Mouse (Mus musculus) neutrophil, adult 5-6 weeks (primary cell): ENCODE measurements at regions not wholly inside any gene's neighbourhood (a gene's known extent, or its start where the extent isn't known, plus 50 kb on each side); places are given as distances from the start of the nearest gene placed in this dataset.

Experiments
- ATAC-seq: fragments of 151-379, 151-347 bp; 2 replicates; pipeline ENCODE4 v1.8.0; 2017; ENCODE audit warnings: mild to moderate bottlenecking, moderate TSS enrichment; ENCODE audit not compliant: insufficient number of reproducible peaks, poor library complexity, low FRiP score, severe bottlenecking; ENCODE audit errors: extremely low read depth

DNA sequence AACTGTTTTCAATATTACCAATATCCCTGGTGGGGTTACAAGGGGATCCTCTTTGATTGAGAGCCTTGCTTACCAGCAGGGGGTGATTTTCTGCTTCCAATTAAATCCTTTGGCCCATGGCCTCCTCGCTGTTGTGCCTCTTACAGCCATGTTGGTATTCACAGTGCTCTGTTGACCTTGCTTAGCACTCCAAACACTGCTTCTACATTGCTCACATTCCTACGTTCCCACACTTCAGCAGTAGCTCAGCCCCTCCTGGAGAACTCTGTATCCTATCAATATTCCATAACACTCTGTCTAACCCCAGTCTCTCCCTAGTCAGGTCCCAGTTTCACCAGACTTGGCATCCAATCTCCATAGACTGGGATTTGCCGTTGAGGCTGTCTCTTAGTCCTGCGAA, 169.1 kb downstream of the Tmx1 start:
- ATAC-seq = no peak

DNA sequence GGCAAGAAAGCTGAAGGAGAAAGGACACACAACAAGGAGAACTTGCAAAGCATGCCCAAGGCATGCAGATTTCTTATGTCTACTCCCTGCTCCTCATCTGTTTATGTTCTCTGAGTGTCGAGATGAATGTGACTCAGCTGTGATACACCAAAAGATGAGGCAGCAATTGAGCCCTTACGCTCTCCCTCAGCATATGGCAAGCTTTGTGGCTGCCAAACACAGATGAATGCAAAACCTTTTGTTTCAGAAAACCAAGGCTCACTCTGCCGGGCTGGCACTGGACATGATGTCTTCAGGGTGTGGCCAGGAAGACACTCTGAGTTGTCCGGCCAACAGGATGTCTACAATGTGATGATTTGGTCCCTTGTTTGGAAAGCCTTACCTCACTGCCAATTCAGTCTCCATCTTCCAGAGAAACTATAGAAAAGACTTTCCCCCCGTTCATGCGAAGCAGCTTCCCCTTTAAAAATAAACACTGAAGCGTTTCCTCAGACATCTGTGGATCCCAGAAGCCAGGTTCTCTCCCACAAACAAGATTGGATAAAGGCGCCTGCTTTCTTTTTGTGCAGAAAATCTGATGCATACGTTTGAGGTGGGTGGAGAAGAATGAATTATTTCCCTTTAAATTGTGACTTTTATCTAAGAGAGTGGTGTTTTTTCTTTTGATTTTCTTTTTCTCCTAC, 171.5 kb downstream of the Tmx1 start:
- ATAC-seq = no peak

DNA sequence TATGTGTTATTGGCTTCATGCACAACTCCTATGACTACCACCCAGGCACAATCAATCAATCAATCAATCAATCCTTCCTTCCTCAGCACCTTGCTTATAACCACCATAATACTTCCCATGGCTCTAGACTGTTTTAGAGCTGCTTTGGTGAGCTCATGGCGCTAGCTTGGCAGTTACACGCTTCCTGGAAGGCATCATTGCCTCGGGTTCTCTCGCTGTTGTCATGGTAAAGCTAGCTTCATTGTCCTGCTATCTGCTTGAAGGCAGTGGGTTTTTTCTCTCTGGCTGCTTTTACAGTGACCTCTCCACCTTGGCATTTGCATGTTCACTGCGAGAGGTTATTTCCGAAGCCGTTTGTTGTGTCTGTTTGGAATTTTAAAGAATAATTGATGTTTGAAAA, 174.7 kb downstream of the Tmx1 start:
- ATAC-seq = no peak

GRCm38 (mm10) chr12:70628384-70629365, 175.8 kb downstream of the Tmx1 start:
- no peak for ATAC-seq

GRCm38 (mm10) chr12:70629371-70629770, 176.5 kb downstream of the Tmx1 start:
- no peak for ATAC-seq

DNA sequence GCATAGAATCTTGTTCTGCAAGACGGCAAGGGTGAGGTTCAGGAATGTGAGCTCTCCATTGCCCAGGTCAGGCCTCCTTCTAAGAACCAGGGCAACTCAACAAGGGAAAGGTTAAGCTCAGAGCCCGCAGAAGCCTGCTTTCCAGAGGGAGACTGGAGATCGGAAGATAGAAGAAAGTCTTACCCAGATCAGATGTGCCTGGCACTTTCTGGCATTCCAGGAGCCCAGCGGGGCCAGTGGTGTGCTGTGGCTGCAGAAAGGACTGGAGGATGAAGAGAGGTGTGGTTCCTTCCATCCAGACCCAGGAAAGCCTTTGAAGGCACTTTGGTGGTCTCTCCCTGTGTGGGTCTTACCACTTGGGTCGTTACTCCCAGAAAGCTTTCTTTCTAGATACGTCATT, 178.4 kb downstream of the Tmx1 start:
- no peak for ATAC-seq

DNA sequence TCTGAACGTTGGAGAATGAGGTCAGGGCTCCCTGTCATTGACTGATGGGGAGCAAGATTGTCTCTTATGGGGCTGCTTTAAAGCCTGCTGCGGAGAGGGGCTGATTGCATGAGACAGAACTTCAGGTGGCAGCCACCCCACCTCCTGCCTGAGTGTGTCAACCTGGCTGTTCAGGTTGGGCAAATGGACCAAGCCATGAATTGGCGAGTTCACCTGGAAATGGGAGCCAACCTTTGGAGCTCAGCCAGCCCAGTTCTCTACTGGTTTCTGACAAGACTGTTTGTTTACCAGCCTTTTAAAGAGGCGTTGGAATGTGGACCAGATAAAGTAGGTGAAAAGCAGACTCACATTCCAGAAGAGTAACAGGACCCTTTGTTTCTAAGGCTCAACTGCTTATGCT, 180.3 kb downstream of the Tmx1 start:
- no peak for ATAC-seq

DNA sequence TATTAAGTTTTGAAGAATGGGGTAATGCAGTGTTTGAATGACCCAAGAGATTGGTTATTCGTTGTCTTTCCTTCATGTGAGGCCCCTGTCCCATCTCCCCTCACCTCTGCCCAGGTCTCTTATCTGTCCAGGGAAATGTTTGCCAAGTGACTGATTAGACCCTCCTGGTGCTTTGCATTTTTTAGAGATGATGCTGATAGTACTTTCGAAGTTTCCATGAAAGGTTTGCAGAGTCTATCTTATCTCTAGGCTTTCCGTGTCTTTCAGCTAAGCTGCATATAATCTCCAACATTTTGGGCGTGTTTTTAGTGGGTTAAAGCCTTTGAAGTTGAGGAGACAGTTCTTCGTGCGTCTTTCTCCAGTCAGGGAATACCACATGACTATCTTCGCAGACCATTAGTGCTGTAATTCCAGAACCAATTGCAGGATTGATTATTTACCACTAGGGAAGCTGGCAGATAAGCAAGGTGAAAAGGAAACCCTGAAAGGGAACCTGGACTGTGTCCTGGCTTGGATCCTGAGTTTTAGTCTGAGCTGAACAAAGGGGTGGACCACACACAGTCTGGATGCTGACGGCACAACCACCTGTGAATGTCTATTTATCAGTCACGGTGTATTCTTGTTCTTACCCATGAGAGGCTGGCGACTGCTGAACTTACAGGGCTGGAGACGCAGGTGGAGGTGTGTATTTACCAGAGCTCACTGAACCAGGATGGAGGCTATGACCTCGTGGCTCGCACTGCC, 180.9 kb downstream of the Tmx1 start:
- ATAC-seq = no peak

DNA sequence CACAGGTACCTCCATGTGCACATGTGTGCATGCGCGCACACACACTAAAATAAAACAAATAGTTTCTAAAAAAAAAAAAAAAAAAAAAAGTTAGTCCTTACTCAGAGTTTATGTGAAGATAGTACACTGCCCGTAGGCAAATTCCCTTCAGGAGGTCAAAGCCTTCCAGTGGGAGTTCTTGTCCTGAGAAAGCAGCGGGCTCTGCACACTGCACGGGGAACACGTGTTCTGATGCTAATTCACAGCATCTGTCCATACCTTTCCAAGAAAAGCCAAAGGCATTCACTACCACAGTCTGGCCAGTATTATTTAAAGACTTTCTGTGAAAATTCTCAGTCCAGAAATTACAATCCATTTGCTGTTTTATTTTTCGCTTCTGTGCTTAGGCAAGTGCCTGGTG, 183.1 kb downstream of the Tmx1 start:
- ATAC-seq = no peak

DNA sequence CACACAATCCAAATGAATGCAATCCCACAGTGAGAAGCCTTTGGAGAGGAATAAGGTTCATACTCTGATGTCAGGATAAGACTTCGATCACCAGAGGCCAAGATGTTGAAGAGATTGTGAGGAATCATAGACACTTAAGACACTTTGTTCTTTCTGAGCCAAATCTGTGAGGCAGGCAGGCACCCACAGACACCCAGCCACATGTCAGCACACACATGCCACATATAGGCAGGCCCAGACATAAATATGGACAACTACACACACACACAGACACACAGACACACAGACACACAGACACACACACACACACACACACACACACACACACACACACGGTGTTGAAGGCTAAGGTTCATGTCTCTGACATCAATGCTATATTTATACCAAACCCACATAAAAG, 185.1 kb upstream of the Frmd6 start:
- no peak for ATAC-seq

DNA sequence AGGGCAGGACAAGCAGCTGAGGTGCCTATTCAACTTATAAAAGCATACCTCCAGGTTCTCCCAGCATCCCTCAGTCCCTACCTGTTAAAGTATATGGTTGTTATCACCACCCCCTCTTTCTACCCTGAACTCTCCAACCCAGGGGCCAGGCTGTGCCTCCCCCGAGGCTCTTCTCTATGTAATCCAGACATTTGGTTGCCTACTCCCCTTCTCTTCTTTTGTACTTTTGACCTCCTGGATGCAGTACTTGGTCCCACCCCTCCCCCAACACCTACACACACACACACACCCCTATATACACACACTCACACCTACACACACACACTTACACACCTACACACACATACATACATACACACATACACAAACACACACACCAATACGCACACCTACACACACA, 180.4 kb upstream of the Frmd6 start:
- ATAC-seq = no peak

- ATAC-seq = no peak
These were observed 179.9 kb upstream of the Frmd6 start for GRCm38 (mm10) chr12:70645407-70645806.

DNA sequence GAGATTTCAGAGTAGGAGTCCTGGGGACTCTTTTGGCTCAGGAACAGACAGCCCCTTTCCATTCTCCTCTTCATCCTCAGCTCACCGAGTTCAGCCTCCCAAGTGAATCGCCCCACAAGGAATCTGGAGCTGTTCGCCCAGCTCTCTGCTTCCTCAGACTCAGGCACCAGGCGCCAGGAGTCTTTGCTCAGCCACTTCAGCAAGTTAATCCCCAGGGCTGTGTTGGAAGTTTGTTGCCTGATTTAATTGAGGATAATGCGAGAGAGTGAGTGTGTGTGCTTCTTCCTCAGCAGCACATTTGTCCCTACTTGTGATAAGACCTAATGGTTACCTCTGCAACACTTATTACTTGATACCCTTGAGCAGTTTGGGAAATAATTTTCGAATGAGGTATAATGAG, 177.8 kb upstream of the Frmd6 start:
- no peak for ATAC-seq

GRCm38 (mm10) chr12:70648179-70648811, 177.0 kb upstream of the Frmd6 start:
- ATAC-seq = no peak

GRCm38 (mm10) chr12:70648812-70649188, 176.5 kb upstream of the Frmd6 start:
- no peak for ATAC-seq

DNA sequence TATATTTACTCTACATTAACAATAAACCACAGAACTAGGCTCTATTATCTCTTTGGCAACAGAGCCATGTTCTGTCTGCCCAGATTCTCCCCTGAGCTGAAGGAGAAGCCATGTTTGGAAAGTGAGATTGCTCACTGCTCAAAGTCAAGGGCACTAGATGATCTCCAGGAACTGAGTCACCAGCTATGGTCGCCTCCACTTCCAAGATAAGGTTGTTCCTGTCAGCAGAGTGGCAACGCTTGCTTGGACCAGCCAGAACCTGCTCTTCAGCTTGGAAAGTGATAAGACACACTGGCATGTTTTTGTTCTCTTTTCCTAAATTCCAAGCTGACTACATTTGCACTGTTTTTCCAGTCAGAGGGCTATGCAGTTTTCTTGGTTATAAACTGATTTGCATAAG, 175.6 kb upstream of the Frmd6 start:
- ATAC-seq = no peak

- no peak for ATAC-seq
These were observed 174.8 kb upstream of the Frmd6 start for GRCm38 (mm10) chr12:70650470-70650869.

- no peak for ATAC-seq
These were observed 172.6 kb upstream of the Frmd6 start for GRCm38 (mm10) chr12:70652751-70653150.

- no peak for ATAC-seq
These were observed 171.3 kb upstream of the Frmd6 start for GRCm38 (mm10) chr12:70653971-70654370.
